Mouse (Mus musculus): ENCODE measurements around the gene Aars2. TPM values are rescaled to one million over a fixed set of nuclear protein-coding genes. Genes with fewer than 3 reads are reported as not detected.

The Aars2 gene
- polyA plus RNA-seq, 1 experiment: 43.9 TPM

DNA sequence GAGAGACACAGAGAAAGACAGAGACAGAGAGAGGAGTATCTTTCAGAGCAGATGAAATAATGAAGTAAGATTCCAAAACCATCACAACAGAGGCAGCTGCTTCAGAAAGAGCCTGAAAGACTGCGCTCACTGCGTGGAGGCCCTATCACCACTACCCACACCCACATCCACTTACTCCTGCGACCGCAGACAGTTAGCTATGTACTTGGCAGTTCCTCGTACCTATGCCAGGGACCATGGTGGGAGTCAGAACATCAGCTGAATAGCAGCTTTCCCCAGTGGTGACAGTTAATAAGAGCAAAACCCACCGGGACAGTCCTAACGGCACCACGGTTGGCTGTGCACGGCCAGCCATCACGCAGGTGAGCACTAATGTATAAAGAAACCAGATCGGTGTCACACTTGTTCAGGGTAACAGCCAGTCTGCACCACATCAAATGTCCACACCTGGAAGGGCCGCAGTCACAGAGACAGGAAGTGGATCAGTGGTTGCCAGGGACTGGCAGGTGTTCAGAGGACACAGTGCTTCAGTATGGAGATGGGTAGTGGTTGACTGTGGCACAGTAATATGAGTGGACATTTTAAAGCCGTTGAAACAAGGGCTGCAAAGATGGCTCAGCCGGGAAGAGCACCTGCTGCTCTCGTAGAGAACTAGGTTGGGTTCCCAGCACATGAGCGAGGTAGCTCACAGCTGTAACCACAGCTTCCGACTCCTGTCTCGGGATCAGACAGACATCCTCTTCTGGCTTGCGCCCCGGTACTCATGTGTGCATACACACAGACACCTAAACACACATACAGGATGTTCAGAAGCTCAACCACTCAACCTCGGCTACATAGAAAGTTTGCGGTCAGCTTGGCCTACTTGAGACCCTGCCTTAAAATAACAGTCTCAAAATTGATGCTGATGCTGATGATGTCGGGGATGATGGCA lies 18.1 kb upstream of the Aars2 start:
- Histone ChIP-seq H3K27ac (ENCODE audit: insufficient read depth, low read length) (no peak overlapping the region), H3K4me1 (ENCODE audit: control insufficient read depth, insufficient read depth, low read length) (no peaks in the 10 kb centered on the region), H3K27me3 (ENCODE audit: control insufficient read depth, insufficient read depth, low read length) (no peaks in the 10 kb centered on the region), H3K4me3 (replicated peaks; ENCODE audit: insufficient read depth, low read depth, low read length) (no peak overlapping the region)
- 84% methylated on average over 23 of the region's 23 CpGs for WGBS
- no peak for DNase-seq
- TF ChIP-seq POLR2A (IDR thresholded peaks at IDR 0.05; ENCODE audit: borderline replicate concordance, insufficient read depth, low read length) (no peak), CTCF (IDR thresholded peaks at IDR 0.05; ENCODE audit: borderline replicate concordance, insufficient read depth, low read depth, low read length) (no peak)

GRCm38 (mm10) chr17:45489736-45490135 lies 16.9 kb upstream of the Aars2 start:
- H3K27me3 ChIP-seq (ENCODE audit: control insufficient read depth, insufficient read depth, low read length): no peaks in the 10 kb centered on the region
- H3K4me3 ChIP-seq (replicated peaks; ENCODE audit: insufficient read depth, low read depth, low read length): no peak overlapping the region
- H3K4me1 ChIP-seq (ENCODE audit: control insufficient read depth, insufficient read depth, low read length): no peaks in the 10 kb centered on the region
- DNase-seq: no peak
- WGBS: 83% methylated on average over 6 of the region's 6 CpGs
- no peak for TF ChIP-seq POLR2A (IDR thresholded peaks at IDR 0.05; ENCODE audit: borderline replicate concordance, insufficient read depth, low read length)
- no peak for TF ChIP-seq CTCF (IDR thresholded peaks at IDR 0.05; ENCODE audit: borderline replicate concordance, insufficient read depth, low read depth, low read length)
- no peak overlapping the region for H3K27ac ChIP-seq (ENCODE audit: insufficient read depth, low read length)

DNA sequence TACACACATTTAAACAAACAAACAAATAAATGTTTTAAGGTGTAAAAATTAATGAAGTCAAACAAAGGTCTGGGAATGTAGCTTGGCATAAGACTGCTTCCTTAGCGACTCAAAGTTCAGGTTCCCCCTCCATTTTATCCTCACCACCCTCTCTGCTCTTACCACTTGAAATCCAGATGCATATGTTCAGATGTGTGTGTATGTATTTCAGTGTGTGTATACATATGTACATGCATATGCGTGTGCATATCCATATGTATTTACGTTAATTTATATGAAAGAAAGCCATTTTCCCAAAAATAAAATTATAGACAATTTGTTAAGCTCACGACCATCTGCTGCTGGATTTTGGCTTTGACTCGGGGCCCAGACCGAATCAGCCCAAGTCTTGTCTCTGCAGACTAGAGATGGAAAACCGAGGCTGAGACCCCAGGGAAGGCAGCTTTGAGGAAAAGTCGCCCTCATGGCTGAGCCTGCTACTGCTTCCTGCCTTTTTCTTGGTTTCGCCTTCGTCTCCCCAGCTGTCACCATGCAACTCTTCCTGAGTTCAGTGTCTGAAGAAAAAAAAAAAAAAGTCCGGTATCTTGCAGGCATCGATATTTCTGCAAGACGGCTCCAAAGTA lies 16.0 kb upstream of the Aars2 start:
- no peak for DNase-seq
- no peaks in the 10 kb centered on the region for H3K27me3 ChIP-seq (ENCODE audit: control insufficient read depth, insufficient read depth, low read length)
- no peak overlapping the region for H3K27ac ChIP-seq (ENCODE audit: insufficient read depth, low read length)
- 70% methylated on average over 13 of the region's 13 CpGs for WGBS
- H3K4me1 ChIP-seq (ENCODE audit: control insufficient read depth, insufficient read depth, low read length): no peaks in the 10 kb centered on the region
- H3K4me3 ChIP-seq (replicated peaks; ENCODE audit: insufficient read depth, low read depth, low read length): no peak overlapping the region
- TF ChIP-seq CTCF (IDR thresholded peaks at IDR 0.05; ENCODE audit: borderline replicate concordance, insufficient read depth, low read depth, low read length) (no peak), POLR2A (IDR thresholded peaks at IDR 0.05; ENCODE audit: borderline replicate concordance, insufficient read depth, low read length) (no peak)

GRCm38 (mm10) chr17:45495398-45495797 lies 11.2 kb upstream of the Aars2 start:
- no peak overlapping the region for H3K27ac ChIP-seq (ENCODE audit: insufficient read depth, low read length)
- H3K27me3 ChIP-seq (ENCODE audit: control insufficient read depth, insufficient read depth, low read length): no peaks in the 10 kb centered on the region
- H3K4me3 ChIP-seq (replicated peaks; ENCODE audit: insufficient read depth, low read depth, low read length): no peak overlapping the region
- DNase-seq: no peak
- TF ChIP-seq CTCF (IDR thresholded peaks at IDR 0.05; ENCODE audit: borderline replicate concordance, insufficient read depth, low read depth, low read length) (no peak), POLR2A (IDR thresholded peaks at IDR 0.05; ENCODE audit: borderline replicate concordance, insufficient read depth, low read length) (no peak)
- no peaks in the 10 kb centered on the region for H3K4me1 ChIP-seq (ENCODE audit: control insufficient read depth, insufficient read depth, low read length)
- WGBS: 80% methylated on average over 11 of the region's 11 CpGs

DNA sequence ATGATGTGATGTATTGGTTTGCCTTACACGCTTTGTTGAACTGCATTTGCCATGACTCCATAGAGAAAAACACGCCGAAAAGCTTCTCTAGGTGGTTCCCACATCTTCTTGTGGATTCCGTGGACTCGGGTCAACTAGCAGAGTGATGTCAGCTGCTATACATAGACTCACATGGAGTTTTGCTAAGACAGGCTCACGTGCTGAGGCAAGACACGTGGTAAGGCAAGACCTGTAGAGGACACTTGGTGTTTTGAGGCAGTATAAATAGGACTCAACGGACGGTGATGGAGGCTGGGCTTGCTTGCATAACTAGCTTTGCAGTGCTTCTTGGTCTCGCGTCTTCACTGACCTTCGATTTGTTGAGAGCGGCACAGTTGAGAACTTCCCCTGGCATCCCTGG lies 8.2 kb upstream of the Aars2 start:
- no peaks in the 10 kb centered on the region for H3K27me3 ChIP-seq (ENCODE audit: control insufficient read depth, insufficient read depth, low read length)
- no peak overlapping the region for H3K27ac ChIP-seq (ENCODE audit: insufficient read depth, low read length)
- DNase-seq: no peak
- TF ChIP-seq POLR2A (IDR thresholded peaks at IDR 0.05; ENCODE audit: borderline replicate concordance, insufficient read depth, low read length): no peak
- no peak for TF ChIP-seq CTCF (IDR thresholded peaks at IDR 0.05; ENCODE audit: borderline replicate concordance, insufficient read depth, low read depth, low read length)
- H3K4me3 ChIP-seq (replicated peaks; ENCODE audit: insufficient read depth, low read depth, low read length): no peak overlapping the region
- H3K4me1 ChIP-seq (ENCODE audit: control insufficient read depth, insufficient read depth, low read length): no peaks in the 10 kb centered on the region
- WGBS: 77% methylated on average over 13 of the region's 13 CpGs

GRCm38 (mm10) chr17:45499516-45499915 lies 7.1 kb upstream of the Aars2 start:
- Histone ChIP-seq H3K27me3 (ENCODE audit: control insufficient read depth, insufficient read depth, low read length) (no peaks in the 10 kb centered on the region), H3K4me3 (replicated peaks; ENCODE audit: insufficient read depth, low read depth, low read length) (no peak overlapping the region), H3K27ac (ENCODE audit: insufficient read depth, low read length) (no peak overlapping the region), H3K4me1 (ENCODE audit: control insufficient read depth, insufficient read depth, low read length) (no peaks in the 10 kb centered on the region)
- WGBS: 57% methylated on average over 2 of the region's 2 CpGs
- TF ChIP-seq CTCF (IDR thresholded peaks at IDR 0.05; ENCODE audit: borderline replicate concordance, insufficient read depth, low read depth, low read length) (no peak), POLR2A (IDR thresholded peaks at IDR 0.05; ENCODE audit: borderline replicate concordance, insufficient read depth, low read length) (no peak)
- DNase-seq: no peak

- H3K27ac ChIP-seq (ENCODE audit: insufficient read depth, low read length): no peak overlapping the region
- DNase-seq: no peak
- H3K4me3 ChIP-seq (replicated peaks; ENCODE audit: insufficient read depth, low read depth, low read length): no peak overlapping the region
- no peak for TF ChIP-seq POLR2A (IDR thresholded peaks at IDR 0.05; ENCODE audit: borderline replicate concordance, insufficient read depth, low read length)
- TF ChIP-seq CTCF (IDR thresholded peaks at IDR 0.05; ENCODE audit: borderline replicate concordance, insufficient read depth, low read depth, low read length): no peak
- 39% methylated on average over 4 of the region's 4 CpGs for WGBS
- no peaks in the 10 kb centered on the region for H3K27me3 ChIP-seq (ENCODE audit: control insufficient read depth, insufficient read depth, low read length)
- H3K4me1 ChIP-seq (ENCODE audit: control insufficient read depth, insufficient read depth, low read length): no peaks in the 10 kb centered on the region; the same call in 1 of the 2 replicates
These were observed 5.7 kb upstream of the Aars2 start for GRCm38 (mm10) chr17:45500981-45501380.

GRCm38 (mm10) chr17:45502324-45502723 lies 4.3 kb upstream of the Aars2 start:
- DNase-seq: no peak
- TF ChIP-seq POLR2A (IDR thresholded peaks at IDR 0.05; ENCODE audit: borderline replicate concordance, insufficient read depth, low read length) (no peak), CTCF (IDR thresholded peaks at IDR 0.05; ENCODE audit: borderline replicate concordance, insufficient read depth, low read depth, low read length) (no peak)
- peaks cover 5% of the 10 kb centered on the region for H3K4me1 ChIP-seq (ENCODE audit: control insufficient read depth, insufficient read depth, low read length)
- no peak overlapping the region for H3K27ac ChIP-seq (ENCODE audit: insufficient read depth, low read length)
- 57% methylated on average over 4 of the region's 4 CpGs for WGBS
- H3K4me3 ChIP-seq (replicated peaks; ENCODE audit: insufficient read depth, low read depth, low read length): no peak overlapping the region
- H3K27me3 ChIP-seq (ENCODE audit: control insufficient read depth, insufficient read depth, low read length): no peaks in the 10 kb centered on the region
